Mouse (Mus musculus) cerebellum, adult 11 months (tissue): ENCODE results near the gene Chd9.
A peak's percentile ranks its signal among the peaks of the same experiment; 100 is the strongest.
"Not testable (repeated sequence)": the region's sequence is repeated elsewhere in the genome, so short reads cannot be mapped to it uniquely, and the experiment has no call there.

Experiments used
- DNase-seq: peaks from one replicate; pipeline ENCODE4 v3.0.0; 2022

The Chd9 gene

GRCm38 (mm10) chr8:90873051-90873450 is 44.9 kb downstream of the Chd9 start:
- DNase-seq: no peak

GRCm38 (mm10) chr8:90876213-90876721 is 48.1 kb downstream of the Chd9 start:
- DNase-seq: peak; percentile 35

GRCm38 (mm10) chr8:90876722-90877429 is 48.7 kb downstream of the Chd9 start:
- peak; percentile 69 for DNase-seq

GRCm38 (mm10) chr8:90877430-90877975 is 49.4 kb downstream of the Chd9 start:
- no peak for DNase-seq

- DNase-seq: no peak
Observed at GRCm38 (mm10) chr8:90878551-90878950, 50.4 kb downstream of the Chd9 start.

- no peak for DNase-seq
Observed at GRCm38 (mm10) chr8:90880041-90880440, 51.9 kb downstream of the Chd9 start.

- no peak for DNase-seq
Observed at GRCm38 (mm10) chr8:90881181-90881580, 53.0 kb downstream of the Chd9 start.

GRCm38 (mm10) chr8:90882088-90882691 is 54.0 kb downstream of the Chd9 start:
- no peak for DNase-seq

- no peak for DNase-seq
Observed at GRCm38 (mm10) chr8:90885671-90886368, 57.7 kb downstream of the Chd9 start.

- not testable (repeated sequence) for DNase-seq
Observed at GRCm38 (mm10) chr8:90886369-90886712, 58.2 kb downstream of the Chd9 start.

GRCm38 (mm10) chr8:90887328-90887727 is 59.2 kb downstream of the Chd9 start:
- not testable (repeated sequence) for DNase-seq

GRCm38 (mm10) chr8:90891872-90892578 is 63.9 kb downstream of the Chd9 start:
- DNase-seq: no peak

GRCm38 (mm10) chr8:90892579-90892919 is 64.4 kb downstream of the Chd9 start:
- DNase-seq: no peak

GRCm38 (mm10) chr8:90894231-90894914 is 66.2 kb downstream of the Chd9 start:
- no peak for DNase-seq

GRCm38 (mm10) chr8:90897343-90897742 is 69.2 kb downstream of the Chd9 start:
- no peak for DNase-seq

GRCm38 (mm10) chr8:90898578-90898977 is 70.4 kb downstream of the Chd9 start:
- DNase-seq: no peak

GRCm38 (mm10) chr8:90902002-90902401 is 73.8 kb downstream of the Chd9 start:
- no peak for DNase-seq

- DNase-seq: no peak
Observed at GRCm38 (mm10) chr8:90904171-90904706, 76.1 kb downstream of the Chd9 start.

GRCm38 (mm10) chr8:90906922-90907321 is 78.8 kb downstream of the Chd9 start:
- no peak for DNase-seq

GRCm38 (mm10) chr8:90907516-90907847 is 79.3 kb downstream of the Chd9 start:
- DNase-seq: no peak

GRCm38 (mm10) chr8:90907848-90908551 is 79.8 kb downstream of the Chd9 start:
- peak; percentile 94 for DNase-seq
